Mouse (Mus musculus): Measurements from ENCODE around the gene Bean1. TPM values are rescaled to one million over a fixed set of nuclear protein-coding genes. Genes with fewer than 3 reads are reported as not detected.

Gene Bean1
- 10 to 100 TPM; 11.0 to 11.6 TPM for total RNA-seq (2021)

DNA sequence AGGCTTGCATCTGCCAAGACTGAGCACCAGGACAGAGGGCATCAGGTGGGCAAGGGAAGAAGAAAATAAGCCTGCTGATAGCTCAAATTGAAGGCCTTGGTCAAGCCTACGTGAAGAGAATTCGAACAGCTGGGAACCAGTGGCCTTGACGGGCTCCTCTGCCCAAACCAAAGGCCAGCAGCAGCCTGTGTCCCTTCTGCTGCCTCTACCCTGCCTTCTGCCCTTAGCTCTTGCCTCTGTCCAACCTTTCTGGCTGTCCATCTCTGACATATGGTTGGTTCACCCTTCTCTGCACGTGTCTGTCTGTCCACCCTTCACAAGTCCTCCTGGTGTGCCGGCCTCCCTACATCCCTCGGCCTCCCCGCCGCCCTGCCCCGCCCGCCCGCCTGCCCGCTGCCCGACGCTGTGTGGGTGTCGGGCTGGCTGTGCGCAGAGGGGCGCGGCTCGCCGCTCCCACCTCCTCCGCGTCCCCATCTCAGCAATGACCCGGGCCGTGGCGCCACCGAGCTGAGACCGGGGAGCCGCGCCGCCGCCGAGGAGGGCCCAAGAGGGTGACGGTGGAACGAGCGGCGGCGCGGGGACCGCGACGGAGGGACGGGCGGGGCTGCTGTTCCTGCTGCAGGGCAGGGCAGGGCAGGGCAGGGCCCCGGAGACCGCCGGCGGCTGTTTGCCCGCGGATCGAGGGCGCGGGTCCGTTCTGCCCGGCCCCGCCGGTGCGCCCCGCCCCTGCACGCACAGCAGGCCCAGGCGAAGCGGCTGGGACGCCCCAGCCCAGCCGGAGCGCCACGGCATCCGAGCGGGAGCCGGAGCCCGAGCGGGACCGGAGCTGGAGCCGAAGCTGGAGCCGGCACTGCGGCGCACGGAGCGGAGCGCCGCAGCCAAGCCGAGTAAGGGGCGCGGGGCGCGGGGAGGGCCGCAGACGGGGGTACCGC is at the start of gene Bean1:
TSS of gene Bean1 (plus strand) at position 325 of the 932 bp plus-strand sequence.
- peak; percentile 45 to 62 for DNase-seq (ENCODE audit: low spot score in 2 of 2)
- intact Hi-C loops (cut with DNase I): no loop called here

DNA sequence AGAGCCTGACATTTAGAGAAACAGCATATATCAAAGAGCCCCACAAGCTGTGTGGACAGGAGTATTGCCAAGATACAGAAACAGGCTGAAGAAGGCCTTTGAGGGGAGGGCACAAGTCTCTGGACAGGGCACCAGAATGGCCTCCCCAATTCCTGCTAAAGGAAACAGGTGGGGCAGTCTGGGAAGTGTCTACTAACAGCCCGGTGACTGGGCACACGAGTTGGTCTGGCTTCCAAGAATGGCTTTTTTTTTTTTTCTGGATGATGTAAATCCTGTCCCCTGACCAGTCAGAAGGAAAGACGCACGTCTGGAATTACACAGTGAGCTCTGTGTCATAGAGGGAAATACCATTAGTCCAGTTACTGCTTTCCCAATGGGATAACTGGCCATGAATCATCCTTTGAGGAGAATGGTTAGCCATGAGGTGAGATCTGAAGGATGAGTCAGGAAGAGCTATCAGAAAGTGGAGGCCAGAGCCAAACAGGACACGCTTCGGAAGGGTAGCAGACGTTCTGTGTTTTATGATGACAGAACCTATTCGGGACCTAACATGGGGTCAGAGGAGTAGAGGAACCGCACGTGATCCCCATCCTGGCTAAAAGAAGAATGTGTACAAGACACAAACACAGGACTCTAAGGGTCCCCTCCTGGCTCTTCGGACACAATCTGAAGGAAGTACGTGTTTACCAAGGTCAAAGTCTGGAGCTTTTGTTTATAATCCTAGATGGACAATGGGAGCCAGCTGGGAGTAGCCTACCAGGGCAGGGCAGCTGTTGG is 48.4 kb upstream of the Bean1 start:
- intact Hi-C loops (cut with DNase I): no loop called here

DNA sequence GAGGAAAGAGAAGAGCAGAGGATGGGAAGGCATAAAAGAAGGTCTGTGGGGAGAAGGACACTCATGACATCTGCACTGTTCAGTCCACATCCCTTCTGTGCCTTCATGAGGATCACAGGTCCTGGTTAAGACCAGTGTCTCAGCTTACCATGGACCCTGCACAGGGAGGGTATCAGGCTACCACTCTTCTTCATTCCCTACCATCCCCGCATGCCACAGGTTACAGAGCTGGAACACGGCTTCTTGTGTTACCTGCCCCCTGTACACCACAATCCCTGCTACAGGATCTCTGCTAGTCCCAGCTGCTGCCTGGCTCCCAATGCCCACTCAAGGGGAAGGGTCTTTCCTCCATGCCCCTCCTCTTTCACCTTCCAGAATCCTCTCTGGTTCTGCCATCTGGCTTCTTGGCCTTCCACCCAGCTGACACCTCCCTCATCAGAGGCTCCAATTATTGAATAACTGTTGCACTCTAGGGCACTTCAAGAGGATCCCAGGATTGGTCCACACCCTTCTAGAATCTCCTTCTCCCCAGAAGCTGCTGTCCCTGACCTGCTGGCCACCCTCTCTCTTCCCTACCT is 47.1 kb upstream of the Bean1 start:
- no peak for DNase-seq (ENCODE audit: low spot score in 2 of 2)
- intact Hi-C loops (cut with DNase I): no loop called here

More for the DNA sequence above, 48.4 kb upstream of the Bean1 start:
- no peak for DNase-seq (ENCODE audit: low spot score in 2 of 2)

DNA sequence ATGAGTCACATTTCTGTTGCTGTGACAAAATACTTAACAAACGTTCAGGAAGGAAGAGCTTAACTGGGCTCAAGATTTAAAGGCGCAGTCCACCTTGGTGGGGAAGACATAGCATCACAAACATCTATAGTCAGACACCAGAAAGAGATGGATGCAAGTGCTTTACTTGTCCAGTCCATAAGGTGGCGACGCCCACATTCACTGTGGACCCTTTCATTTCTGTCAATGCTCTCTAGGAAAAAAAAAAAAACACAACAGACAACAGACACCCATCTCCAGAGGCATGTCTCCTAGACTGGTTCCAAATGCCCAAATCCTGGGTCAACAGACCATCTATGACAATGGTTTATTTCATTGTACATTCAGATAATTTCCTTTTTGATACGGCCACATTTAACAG is 45.7 kb upstream of the Bean1 start:
- intact Hi-C loops (cut with DNase I): no loop called here
- DNase-seq (ENCODE audit: low spot score in 2 of 2): no peak

DNA sequence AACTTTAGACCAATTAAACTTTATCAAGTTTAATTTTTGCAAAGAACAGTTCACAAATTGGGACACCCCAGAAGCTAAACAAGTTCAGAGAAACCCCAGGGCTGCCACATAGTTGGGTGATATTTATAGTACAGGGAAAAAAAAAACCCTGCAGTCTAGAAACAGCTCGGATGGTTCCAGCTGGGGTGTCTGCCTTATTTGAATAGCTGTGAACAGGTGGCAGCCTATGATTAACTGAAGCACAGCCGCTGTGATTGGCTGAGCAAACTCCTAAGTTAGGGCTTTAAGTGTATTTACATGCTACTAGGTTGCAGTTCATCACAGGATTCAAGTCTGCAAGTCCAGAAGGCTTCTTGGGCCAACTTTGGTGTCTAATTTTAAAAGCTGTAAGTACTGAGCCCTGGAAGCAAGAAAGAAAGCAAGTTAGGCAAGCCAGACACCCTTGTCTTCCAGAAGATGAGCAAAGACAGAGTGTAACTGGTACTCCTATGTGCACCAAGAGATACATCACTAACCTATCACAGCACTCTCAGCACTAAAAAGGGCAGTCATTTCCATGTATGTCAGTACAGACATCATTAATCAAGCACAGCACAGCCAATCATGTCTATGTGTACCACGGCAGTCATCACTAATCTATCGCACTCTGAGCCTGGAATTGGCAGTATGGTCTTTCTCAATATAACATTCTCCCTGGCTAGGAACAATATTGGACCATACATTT is 42.9 kb upstream of the Bean1 start:
- intact Hi-C loops (cut with DNase I): no loop called here
- peak; percentile 59 to 61 for DNase-seq (ENCODE audit: low spot score in 2 of 2)

DNA sequence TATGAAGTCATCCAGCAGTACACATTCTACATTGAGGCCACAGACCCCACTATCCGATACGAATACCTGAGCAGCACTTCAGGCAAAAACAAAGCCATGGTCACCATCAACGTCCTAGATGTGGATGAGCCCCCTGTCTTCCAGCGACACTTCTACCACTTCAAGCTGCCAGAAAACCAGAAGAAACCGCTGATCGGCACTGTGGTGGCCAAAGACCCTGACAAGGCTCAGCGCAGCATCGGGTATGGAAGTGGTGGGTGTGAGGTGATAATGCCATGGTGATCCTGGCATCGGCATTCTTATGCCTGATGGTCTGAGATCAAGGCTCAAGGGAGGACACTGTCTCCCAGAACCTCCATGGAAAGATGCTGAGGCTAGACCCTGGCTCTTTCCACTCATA is 39.3 kb upstream of the Bean1 start:
- DNase-seq (ENCODE audit: low spot score in 2 of 2): no peak
- intact Hi-C loops (cut with DNase I): no loop called here

- intact Hi-C loops (cut with DNase I): no loop called here
- no peak for DNase-seq (ENCODE audit: low spot score in 2 of 2)
Measured at GRCm38 (mm10) chr8:104131414-104131975, 38.7 kb upstream of the Bean1 start.

DNA sequence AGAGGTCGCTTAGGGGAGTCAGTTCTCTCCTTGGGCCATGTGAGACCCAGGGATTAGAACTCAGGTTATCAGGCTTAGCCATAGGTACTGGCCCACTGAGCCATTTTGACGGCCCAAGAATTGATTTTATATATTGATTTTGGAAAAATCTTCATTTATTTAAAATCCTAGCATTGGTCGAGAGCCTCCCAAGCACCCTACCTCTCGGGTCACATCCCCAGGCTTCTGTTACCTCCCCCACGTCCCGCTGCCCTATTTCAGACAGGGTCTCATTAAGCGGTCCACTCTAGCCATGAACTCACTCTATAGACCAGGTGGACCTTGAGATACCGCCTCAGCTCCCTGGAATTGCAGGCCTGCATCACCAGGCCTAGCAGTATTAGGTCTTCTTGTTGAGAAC is 35.7 kb upstream of the Bean1 start:
- DNase-seq (ENCODE audit: low spot score in 2 of 2): no peak
- intact Hi-C loops (cut with DNase I): no loop called here

DNA sequence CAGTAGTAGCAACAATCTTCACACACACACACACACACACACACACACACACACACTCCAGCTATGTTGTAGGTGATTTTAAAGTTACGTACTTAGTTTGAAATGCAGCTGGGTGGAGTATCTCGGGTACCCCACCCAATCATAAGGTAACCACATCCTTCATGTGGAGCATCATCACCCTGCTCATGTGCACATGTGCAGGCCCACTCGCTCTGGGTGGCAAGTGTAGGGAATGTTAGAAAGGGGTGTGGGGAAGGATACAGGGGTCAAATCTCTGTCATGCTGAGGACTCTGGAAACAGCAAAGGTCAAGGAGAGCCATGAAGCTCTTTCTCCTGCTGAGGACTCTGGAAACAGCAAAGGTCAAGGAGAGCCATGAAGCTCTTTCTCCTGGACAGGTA is 34.0 kb upstream of the Bean1 start:
- DNase-seq (ENCODE audit: low spot score in 2 of 2): no peak
- intact Hi-C loops (cut with DNase I): no loop called here

- intact Hi-C loops (cut with DNase I): no loop called here
- no peak for DNase-seq (ENCODE audit: low spot score in 2 of 2)
Measured at GRCm38 (mm10) chr8:104137636-104138035, 32.6 kb upstream of the Bean1 start.

GRCm38 (mm10) chr8:104140611-104141010 is 29.6 kb upstream of the Bean1 start:
- intact Hi-C loops (cut with DNase I): loop anchor here (5.0 kb wide), 1 partner anchor 43 kb away; no protein-coding TSS in a partner anchor
- no peak for DNase-seq (ENCODE audit: low spot score in 2 of 2)

- intact Hi-C loops (cut with DNase I): loop anchor here (5.0 kb wide), 1 partner anchor 45 kb away; no protein-coding TSS in a partner anchor
Measured at GRCm38 (mm10) chr8:104142415-104142814, 27.8 kb upstream of the Bean1 start.

DNA sequence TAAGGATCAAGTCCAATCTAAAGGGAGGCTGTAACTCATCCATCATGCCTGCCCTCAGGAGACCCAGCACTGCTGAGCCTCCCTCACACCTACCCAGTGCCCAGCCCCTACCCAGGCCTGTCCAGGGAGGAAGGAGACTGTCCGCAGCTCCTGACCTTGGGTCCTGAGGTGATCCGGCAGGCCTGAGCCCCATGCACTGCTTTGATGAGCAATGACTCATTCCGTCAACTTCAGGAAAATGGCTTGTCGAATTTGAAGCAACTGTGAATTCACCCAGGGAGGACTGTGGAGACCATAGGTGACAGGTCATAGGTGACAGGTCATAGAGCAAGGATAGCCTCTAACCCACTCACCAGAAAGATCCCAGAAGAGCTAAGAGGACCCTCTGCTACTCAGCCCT is 26.9 kb upstream of the Bean1 start:
- intact Hi-C loops (cut with DNase I): loop anchor here (5.0 kb wide), 1 partner anchor 46 kb away; no protein-coding TSS in a partner anchor

More at GRCm38 (mm10) chr8:104142415-104142814, 27.8 kb upstream of the Bean1 start:
- DNase-seq (ENCODE audit: low spot score in 2 of 2): no peak

DNA sequence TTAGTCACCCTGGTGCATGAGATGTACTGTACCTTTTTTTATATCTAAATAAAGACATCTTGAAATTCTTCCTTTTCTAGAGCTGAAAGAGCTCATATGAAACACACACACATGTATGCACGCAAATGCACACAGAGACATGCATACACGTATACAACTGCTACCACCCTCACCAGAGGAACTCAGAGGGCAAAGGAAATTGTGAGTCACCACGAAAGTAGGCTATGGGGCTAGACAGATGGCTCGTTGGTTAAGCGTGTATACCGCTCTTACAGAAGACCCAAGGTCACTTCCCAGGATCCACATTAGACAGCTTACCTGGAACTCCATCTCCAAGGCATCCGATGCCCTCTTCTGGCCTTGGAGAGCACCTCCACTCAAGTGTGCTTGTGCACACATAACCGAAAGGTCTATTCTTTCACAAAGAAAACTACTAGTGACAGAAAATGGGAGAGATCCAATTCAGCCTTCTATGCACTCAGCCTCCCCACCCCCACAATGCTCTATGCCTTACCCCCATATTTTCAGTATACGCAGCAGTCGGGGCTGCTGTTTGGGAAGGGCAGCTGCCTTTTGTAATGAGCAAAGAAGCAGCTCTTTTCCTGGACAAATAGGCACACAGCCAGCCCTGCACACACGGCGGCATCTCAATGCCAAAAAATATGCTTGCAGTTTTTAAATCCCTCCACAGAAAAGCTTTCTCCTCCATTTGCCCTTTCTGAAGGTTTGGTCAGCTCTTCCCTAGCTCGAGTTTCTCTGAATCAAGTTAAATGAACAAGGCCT is 25.6 kb upstream of the Bean1 start:
- no peak for DNase-seq (ENCODE audit: low spot score in 2 of 2)
- intact Hi-C loops (cut with DNase I): loop anchor here (5.0 kb wide), 2 partner anchors 47 to 198 kb away; no protein-coding TSS in a partner anchor

More for the DNA sequence above, 26.9 kb upstream of the Bean1 start:
- DNase-seq (ENCODE audit: low spot score in 2 of 2): no peak

DNA sequence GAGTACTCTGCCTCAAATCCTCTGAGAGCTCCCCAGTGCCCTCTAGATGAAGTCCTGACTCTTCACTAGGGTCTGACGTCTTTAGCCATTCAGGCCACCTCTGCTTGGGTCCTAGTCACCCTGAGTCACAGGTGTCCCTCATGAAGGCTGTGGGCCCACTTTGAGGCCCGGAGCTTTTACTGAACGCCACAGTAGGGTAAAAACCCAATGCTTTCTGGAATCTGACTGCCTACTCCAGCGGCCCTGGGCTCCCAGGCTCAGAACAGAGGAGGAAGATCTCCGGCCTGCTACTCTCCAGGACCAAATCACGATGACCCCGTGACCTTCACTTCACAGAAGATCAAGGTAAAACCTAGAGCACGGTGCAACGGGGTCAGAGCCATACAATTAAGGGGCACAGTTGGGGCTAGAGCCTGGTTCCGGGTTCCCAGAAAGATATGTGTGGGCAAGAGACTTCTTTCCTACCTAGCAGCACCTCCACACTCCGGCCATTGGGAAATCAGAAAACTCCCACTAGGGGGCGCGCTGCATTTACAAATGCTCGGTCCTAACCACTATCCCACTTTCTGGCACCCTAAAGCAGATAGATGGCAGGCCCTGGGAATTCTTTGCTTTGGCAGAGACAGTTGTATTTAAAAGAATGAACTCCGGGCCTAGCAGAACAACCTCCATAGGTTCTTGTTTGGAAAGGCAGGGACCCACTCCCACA is 24.1 kb upstream of the Bean1 start:
- peak; percentile 79 to 85 for DNase-seq (ENCODE audit: low spot score in 2 of 2)
- intact Hi-C loops (cut with DNase I): loop anchor here (1.0 to 5.0 kb wide), 2 partner anchors 73 to 196 kb away; no protein-coding TSS in a partner anchor

DNA sequence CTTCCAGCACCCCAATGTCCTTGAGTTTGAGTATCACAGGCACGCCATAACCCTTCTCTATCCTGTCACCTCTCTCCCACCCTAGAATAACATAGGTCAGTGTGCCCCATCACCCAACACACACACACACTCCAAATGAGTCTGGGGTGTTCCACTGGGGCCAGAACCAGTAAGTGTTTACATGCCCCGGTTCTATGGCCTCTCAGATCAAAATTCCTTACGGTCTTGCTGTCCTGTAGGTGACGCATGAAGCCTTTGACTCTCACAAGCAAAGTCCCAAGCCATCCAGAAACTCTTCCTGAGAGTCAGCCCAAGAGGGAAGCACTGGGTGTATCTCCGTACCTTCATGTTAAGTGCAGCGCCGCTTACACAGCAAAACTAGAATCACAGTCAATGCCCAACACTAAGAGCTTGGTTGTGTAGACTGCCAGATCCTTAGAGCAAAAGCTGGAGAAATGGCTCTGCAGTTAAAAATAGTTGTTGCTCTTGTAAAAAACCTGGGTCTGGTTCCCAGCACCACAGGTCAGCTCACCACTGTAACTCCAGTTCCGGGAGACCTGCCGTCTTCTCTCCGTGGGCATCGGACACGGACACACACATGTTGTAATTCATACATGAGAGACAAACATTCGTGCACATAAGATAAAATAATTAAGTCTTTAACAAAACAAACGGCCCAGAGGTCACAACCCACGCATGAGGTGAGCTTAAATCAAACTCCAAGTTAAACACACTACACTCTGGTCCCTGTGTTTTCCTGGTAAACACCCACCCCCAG is 23.3 kb upstream of the Bean1 start:
- intact Hi-C loops (cut with DNase I): loop anchor here (1.0 to 5.0 kb wide), 2 partner anchors 72 to 195 kb away; no protein-coding TSS in a partner anchor
- DNase-seq (ENCODE audit: low spot score in 2 of 2): no peak

GRCm38 (mm10) chr8:104147947-104148346 is 22.3 kb upstream of the Bean1 start:
- DNase-seq (ENCODE audit: low spot score in 2 of 2): no peak
- intact Hi-C loops (cut with DNase I): loop anchor here (5.0 kb wide), 1 partner anchor 194 kb away; no protein-coding TSS in a partner anchor
